Comparison of ENCODE assay signal across 26 mouse cellular contexts in genomic region chr1:176028397-176028796, GRCm38 (mm10).
"Had no signal": no experiment of that assay in that cellular context is flagged by ENCODE, and none has a peak within 500 bp of the region (broad histone marks: within the 10 kb centered on the region; RNA-seq: fewer than 3 reads in every experiment).

No protein-coding gene starts in this region.

- H3K9ac ChIP-seq: heart, embryonic 12.5 days; hindbrain, embryonic 12.5 days; hindbrain, embryonic 14.5 days; intestine, embryonic 15.5 days; limb, embryonic 12.5 days; liver, embryonic 13.5 days; liver, embryonic 15.5 days had no signal

- H3K4me3 ChIP-seq: gastrocnemius, adult 2 months; heart, embryonic 10.5 days; heart, embryonic 12.5 days; hindbrain, embryonic 10.5 days; hindbrain, embryonic 12.5 days; intestine, embryonic 15.5 days; left cerebral cortex, adult 2 months; limb, embryonic 10.5 days; limb, embryonic 12.5 days; liver, embryonic 13.5 days; liver, embryonic 15.5 days had no signal

- H3K4me2 ChIP-seq: heart, embryonic 12.5 days; hindbrain, embryonic 12.5 days; hindbrain, embryonic 14.5 days; intestine, embryonic 15.5 days; limb, embryonic 12.5 days; liver, embryonic 11.5 days; liver, embryonic 13.5 days; liver, embryonic 15.5 days had no signal

- H3K9me3 ChIP-seq: heart, embryonic 10.5 days; heart, embryonic 12.5 days; hindbrain, embryonic 10.5 days; hindbrain, embryonic 12.5 days; intestine, embryonic 15.5 days; limb, embryonic 10.5 days; limb, embryonic 12.5 days; liver, embryonic 13.5 days; liver, embryonic 15.5 days had no signal

- H3K27me3 ChIP-seq: heart, embryonic 12.5 days; hindbrain, embryonic 12.5 days; intestine, embryonic 15.5 days; limb, embryonic 12.5 days; liver, embryonic 13.5 days; liver, embryonic 15.5 days had no signal

- ATAC-seq: hindbrain, embryonic 16.5 days; inflammation-experienced regulatory T-cells, adult 6 months; intestine, embryonic 15.5 days; intestine, postnatal 0 days had no signal

- H3K27ac ChIP-seq: gastrocnemius, adult 2 months; heart, embryonic 10.5 days; hindbrain, embryonic 10.5 days; hindbrain, embryonic 12.5 days; hindbrain, embryonic 14.5 days; intestine, embryonic 15.5 days; left cerebral cortex, adult 2 months; limb, embryonic 10.5 days; limb, embryonic 12.5 days; liver, embryonic 13.5 days; liver, embryonic 15.5 days had no signal

- H3K4me1 ChIP-seq: heart, embryonic 10.5 days; heart, embryonic 12.5 days; hindbrain, embryonic 10.5 days; hindbrain, embryonic 12.5 days; intestine, embryonic 15.5 days; limb, embryonic 10.5 days; limb, embryonic 12.5 days; liver, embryonic 13.5 days; liver, embryonic 15.5 days had no signal

- H3K36me3 ChIP-seq: heart, embryonic 10.5 days; heart, embryonic 12.5 days; hindbrain, embryonic 10.5 days; hindbrain, embryonic 12.5 days; intestine, embryonic 15.5 days; limb, embryonic 10.5 days; limb, embryonic 12.5 days; liver, embryonic 13.5 days; liver, embryonic 15.5 days had no signal

- DNase-seq: gastrocnemius, adult 2 months; gastrocnemius, postnatal 10 days; gastrocnemius, postnatal 25 days; heart, adult 18-20 months; heart, postnatal 10 days; heart, postnatal 4 days; kidney, adult 18-20 months; kidney, adult 8-10 months; kidney, postnatal 10 days; kidney, postnatal 36 days; liver; liver, embryonic 13.5 days had no signal
